Mouse (Mus musculus) neural tube, embryonic 11.5 days (tissue): Measurements from ENCODE around the gene Laptm4a. TPM values are rescaled to one million over a fixed set of nuclear protein-coding genes. Genes with fewer than 3 reads are reported as not detected.

Experiments
- ATAC-seq: fragments of 200-750 bp; cut with Nextera tagmentation; 2 replicates; pipeline ENCODE4 v1.8.0; 2017; ENCODE audit warnings: moderate number of reproducible peaks, mild to moderate bottlenecking, moderate TSS enrichment, moderate library complexity; ENCODE audit not compliant: insufficient read depth, low FRiP score, low TSS enrichment
- DNase-seq: peaks from one replicate; pipeline ENCODE4 v3.0.0-alpha.2; 2015; ENCODE audit warnings: low spot score
- H3K27ac ChIP-seq: fragments of 300-500 bp; sonication (generic); 2 replicates; pipeline ENCODE4 v1.5.1; 2014; ENCODE audit warnings: low read depth, mild to moderate bottlenecking, low read length
- H3K27me3 ChIP-seq: fragments of 300-500 bp; sonication (generic); 2 replicates; pipeline ENCODE4 v1.6.1; 2014; ENCODE audit warnings: mild to moderate bottlenecking, low read length, mixed read lengths; ENCODE audit not compliant: control insufficient read depth, insufficient read depth
- H3K36me3 ChIP-seq: fragments of 300-500 bp; sonication (generic); 2 replicates; pipeline ENCODE4 v1.6.1; 2014; ENCODE audit warnings: mild to moderate bottlenecking, low read length, moderate library complexity, mixed read lengths; ENCODE audit not compliant: control insufficient read depth, insufficient read depth
- H3K4me1 ChIP-seq: fragments of 300-500 bp; sonication (generic); 2 replicates; pipeline ENCODE4 v1.6.1; 2014; ENCODE audit warnings: low read length, mixed read lengths; ENCODE audit not compliant: control insufficient read depth, insufficient read depth
- H3K4me2 ChIP-seq: fragments of 300-500 bp; sonication (generic); 2 replicates; pipeline ENCODE4 v1.6.1; 2014; ENCODE audit warnings: low read depth, mild to moderate bottlenecking, moderate library complexity
- H3K4me3 ChIP-seq: fragments of 300-500 bp; sonication (generic); 2 replicates; pipeline ENCODE4 v1.5.1; 2014; ENCODE audit warnings: low read depth, low read length
- H3K9ac ChIP-seq: fragments of 300-500 bp; sonication (generic); 2 replicates; pipeline ENCODE4 v1.6.1; 2014; ENCODE audit warnings: mild to moderate bottlenecking, low read length
- H3K9me3 ChIP-seq: fragments of 300-500 bp; sonication (generic); 2 replicates; pipeline ENCODE4 v1.6.1; 2016; ENCODE audit warnings: low read length; ENCODE audit not compliant: control insufficient read depth
- WGBS: fragments of 180-500 bp; shearing (Covaris S2); extraction: QIAGEN DNeasy Blood & Tissue Kit; methylation state at CpG from one replicate; pipeline ENCODE4 v1.1.7; 2014; 5-methylcytosine and 5-hydroxymethylcytosine counted together
- polyA plus RNA-seq: library from polyadenylated mRNA; unstranded; fragments of >200 nt; fragmentation: Nextera tagmentation; extraction: Ambion mirVana; gene quantifications from 2 replicates; pipeline ENCODE4 v1.2.1, GENCODE M21; 2014

The Laptm4a gene
- polyA plus RNA-seq, 1 experiment from 2014 or later: 166 TPM

DNA sequence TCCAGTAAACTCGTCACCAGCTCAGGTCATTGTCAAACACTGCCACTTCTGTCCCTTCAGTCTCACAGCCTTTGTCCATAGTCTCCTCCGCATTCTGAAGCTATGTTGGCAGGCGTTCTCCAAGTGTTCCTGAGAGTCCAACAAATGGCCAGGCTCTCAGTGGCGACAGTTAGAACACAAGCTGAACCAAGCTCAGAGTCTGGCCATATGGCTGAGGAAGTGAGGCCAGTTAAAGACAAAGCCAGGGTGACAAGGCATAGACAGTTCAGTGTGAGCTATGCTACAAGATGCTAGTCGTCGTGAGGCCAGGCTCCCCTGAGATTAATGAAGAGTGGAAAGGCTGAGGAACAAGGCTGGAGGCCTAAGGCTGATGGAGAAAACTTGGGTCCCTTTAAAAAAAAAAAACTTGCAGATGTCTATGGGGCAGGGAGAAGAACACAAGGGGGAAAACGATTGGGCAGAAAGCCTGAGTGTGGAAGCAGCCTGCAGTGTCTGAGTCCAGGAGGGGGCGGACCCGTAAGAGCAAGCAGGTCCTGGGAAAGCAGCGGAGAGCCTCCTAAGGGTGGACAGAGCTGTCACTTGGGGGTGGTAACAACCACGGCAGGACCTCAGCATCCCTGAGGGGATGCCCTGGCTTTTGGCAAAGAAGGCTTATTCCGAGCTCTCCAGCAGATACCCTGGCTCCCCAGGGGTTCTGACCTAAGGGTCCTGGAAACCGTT lies 36.9 kb upstream of the Laptm4a start:
- Histone ChIP-seq H3K4me2 (no peak overlapping the region), H3K4me1 (peaks cover 7% of the 10 kb centered on the region), H3K36me3 (no peaks in the 10 kb centered on the region), H3K9ac (no peak overlapping the region), H3K27ac (no peak overlapping the region), H3K27me3 (no peaks in the 10 kb centered on the region), H3K9me3 (no peaks in the 10 kb centered on the region), H3K4me3 (no peak overlapping the region)
- ATAC-seq (no peak), DNase-seq (no peak)
- WGBS: 18% methylated on average over 13 of the region's 13 CpGs

GRCm38 (mm10) chr12:8885146-8885543 lies 36.3 kb upstream of the Laptm4a start:
- no peak for ATAC-seq
- H3K4me3 ChIP-seq: no peak overlapping the region
- H3K9me3 ChIP-seq: no peaks in the 10 kb centered on the region
- H3K9ac ChIP-seq: no peak overlapping the region
- H3K4me2 ChIP-seq: no peak overlapping the region
- peaks cover 7% of the 10 kb centered on the region for H3K4me1 ChIP-seq
- DNase-seq: no peak
- H3K27ac ChIP-seq: no peak overlapping the region
- H3K27me3 ChIP-seq: no peaks in the 10 kb centered on the region
- H3K36me3 ChIP-seq: no peaks in the 10 kb centered on the region
- 10% methylated on average over 4 of the region's 4 CpGs for WGBS

DNA sequence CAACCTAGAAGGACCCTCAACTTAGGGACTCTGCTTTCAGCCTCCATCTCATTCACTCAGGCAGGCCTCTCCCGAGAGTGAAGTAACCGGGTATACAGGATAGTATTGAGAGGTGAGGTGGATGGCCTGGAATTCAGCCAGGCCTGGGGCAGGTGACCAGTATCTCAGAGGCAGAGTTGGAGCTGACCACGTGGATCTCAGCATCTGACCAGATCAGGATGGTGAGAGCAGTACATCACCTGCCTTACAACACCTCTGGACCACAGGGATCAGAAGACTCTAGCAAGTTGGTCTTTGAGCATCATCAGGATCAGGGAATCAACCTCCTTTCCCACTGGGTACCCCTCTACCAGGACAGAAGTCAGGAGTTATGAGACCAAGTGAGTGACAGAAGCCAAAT lies 35.5 kb upstream of the Laptm4a start:
- peaks cover 7% of the 10 kb centered on the region for H3K4me1 ChIP-seq
- WGBS: 68% methylated on average over 3 of the region's 3 CpGs
- H3K9me3 ChIP-seq: no peaks in the 10 kb centered on the region
- ATAC-seq: no peak
- no peak overlapping the region for H3K27ac ChIP-seq
- no peak overlapping the region for H3K4me2 ChIP-seq
- H3K36me3 ChIP-seq: no peaks in the 10 kb centered on the region
- H3K4me3 ChIP-seq: no peak overlapping the region
- DNase-seq: no peak
- H3K9ac ChIP-seq: no peak overlapping the region
- H3K27me3 ChIP-seq: no peaks in the 10 kb centered on the region

DNA sequence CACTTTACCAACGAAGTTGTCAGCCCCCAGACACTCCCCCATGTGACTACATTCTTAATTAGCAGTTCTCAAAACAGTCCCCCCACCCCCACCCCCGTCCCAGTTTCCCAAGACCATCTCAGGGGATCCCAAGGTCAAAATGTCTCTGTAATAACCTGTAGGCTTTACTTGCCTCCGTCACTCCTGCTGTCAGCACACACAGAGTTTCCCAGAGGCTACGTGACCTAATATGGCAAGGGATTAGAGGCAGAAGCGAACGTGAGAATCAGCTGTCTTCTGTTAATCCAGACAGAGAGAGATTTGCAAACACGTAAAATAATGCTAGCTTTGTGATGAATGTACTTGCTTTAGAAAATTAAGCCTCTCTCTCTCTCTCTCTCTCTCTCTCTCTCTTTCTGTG lies 33.0 kb upstream of the Laptm4a start:
- Histone ChIP-seq H3K9me3 (no peaks in the 10 kb centered on the region), H3K9ac (no peak overlapping the region), H3K4me2 (no peak overlapping the region), H3K27me3 (no peaks in the 10 kb centered on the region), H3K4me1 (peaks cover 7% of the 10 kb centered on the region), H3K27ac (no peak overlapping the region), H3K4me3 (no peak overlapping the region), H3K36me3 (no peaks in the 10 kb centered on the region; the same call in 1 of the 2 replicates)
- 60% methylated on average over 7 of the region's 7 CpGs for WGBS
- ATAC-seq (no peak), DNase-seq (no peak)

GRCm38 (mm10) chr12:8889117-8889665 lies 32.3 kb upstream of the Laptm4a start:
- no peak overlapping the region for H3K4me2 ChIP-seq
- DNase-seq (peak; percentile 70), ATAC-seq (no peak)
- H3K36me3 ChIP-seq: no peaks in the 10 kb centered on the region; the same call in 1 of the 2 replicates
- H3K27me3 ChIP-seq: no peaks in the 10 kb centered on the region
- peaks cover 7% of the 10 kb centered on the region for H3K4me1 ChIP-seq
- H3K27ac ChIP-seq: no peak overlapping the region
- WGBS: 20% methylated on average over 10 of the region's 10 CpGs
- no peak overlapping the region for H3K4me3 ChIP-seq
- H3K9me3 ChIP-seq: no peaks in the 10 kb centered on the region
- no peak overlapping the region for H3K9ac ChIP-seq

- ATAC-seq (no peak), DNase-seq (no peak)
- WGBS: 44% methylated on average over 15 of the region's 21 CpGs
- Histone ChIP-seq H3K9ac (no peak overlapping the region), H3K27me3 (no peaks in the 10 kb centered on the region), H3K4me2 (no peak overlapping the region), H3K36me3 (no peaks in the 10 kb centered on the region; the same call in 1 of the 2 replicates), H3K4me1 (no peaks in the 10 kb centered on the region), H3K4me3 (no peak overlapping the region), H3K9me3 (no peaks in the 10 kb centered on the region), H3K27ac (no peak overlapping the region)
These were observed 28.5 kb upstream of the Laptm4a start for GRCm38 (mm10) chr12:8892876-8893532.

DNA sequence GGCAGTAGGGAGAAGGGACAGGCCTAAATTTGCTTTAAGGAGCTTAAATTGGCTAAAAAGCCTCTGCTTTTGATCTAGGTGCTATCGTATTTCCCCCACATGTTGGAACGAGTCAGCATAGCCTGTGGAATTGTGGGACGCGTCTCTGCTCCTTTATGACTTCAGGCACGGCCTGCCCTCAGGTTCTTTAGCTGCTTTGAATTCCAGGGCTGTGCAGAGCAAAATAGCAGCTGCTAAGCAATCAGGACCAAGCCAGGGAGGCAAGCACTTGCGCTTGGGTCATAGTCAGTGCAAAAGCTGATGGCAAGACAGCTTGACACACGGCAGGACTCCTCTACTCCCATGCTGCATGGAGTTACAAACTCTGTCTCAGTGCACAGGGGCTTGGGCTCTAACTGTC lies 24.3 kb upstream of the Laptm4a start:
- Histone ChIP-seq H3K27ac (no peak overlapping the region), H3K36me3 (no peaks in the 10 kb centered on the region), H3K4me1 (peaks cover 12% of the 10 kb centered on the region; the same call in 1 of the 2 replicates), H3K4me3 (no peak overlapping the region), H3K9me3 (no peaks in the 10 kb centered on the region), H3K27me3 (no peaks in the 10 kb centered on the region), H3K9ac (no peak overlapping the region), H3K4me2 (no peak overlapping the region)
- no peak for DNase-seq
- 49% methylated on average over 7 of the region's 7 CpGs for WGBS
- no peak for ATAC-seq

DNA sequence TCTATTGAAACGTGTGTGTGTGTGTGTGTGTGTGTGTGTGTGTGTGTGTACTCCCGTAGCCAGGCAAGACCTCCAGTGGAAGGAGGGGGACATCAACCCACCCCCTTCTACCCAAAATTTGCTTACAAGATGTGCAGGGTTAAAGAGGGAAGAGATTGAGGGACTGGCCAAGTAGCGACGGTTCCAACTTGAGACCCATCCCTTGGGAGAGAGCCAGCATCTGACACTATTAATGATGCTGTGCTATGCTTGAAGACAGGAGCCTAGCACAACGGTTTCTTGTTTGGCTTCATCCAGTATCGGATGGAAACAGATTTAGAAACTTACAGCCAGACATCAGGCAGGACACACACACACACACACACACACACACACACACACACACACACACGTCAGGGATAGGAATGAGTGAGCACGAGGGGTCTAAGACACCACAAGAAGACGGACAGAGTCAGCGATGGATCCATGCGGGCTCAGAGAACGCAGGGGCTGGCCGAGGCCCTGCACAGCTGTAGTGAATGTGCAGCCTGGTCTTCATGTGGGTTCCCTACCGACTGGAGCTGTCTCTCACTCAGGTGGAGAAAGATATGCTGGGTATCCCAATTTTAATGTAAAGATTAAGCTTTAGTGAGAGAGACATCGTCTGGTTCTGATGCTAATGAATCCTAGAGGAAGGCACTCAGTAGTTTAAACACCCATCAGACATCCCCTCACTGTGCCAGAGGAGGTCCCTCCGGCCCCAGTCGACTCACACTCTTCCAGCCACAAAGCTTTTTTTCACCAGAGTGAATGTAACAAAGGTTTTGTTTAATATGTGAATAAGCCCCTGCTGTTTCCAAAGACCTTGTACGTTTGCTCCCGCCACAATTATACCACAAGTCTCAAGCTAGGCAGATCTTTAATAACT lies 22.3 kb upstream of the Laptm4a start:
- Histone ChIP-seq H3K27me3 (no peaks in the 10 kb centered on the region), H3K4me1 (peaks cover 16% of the 10 kb centered on the region; the same call in 1 of the 2 replicates), H3K9ac (no peak overlapping the region), H3K27ac (no peak overlapping the region), H3K4me2 (no peak overlapping the region), H3K4me3 (no peak overlapping the region), H3K36me3 (no peaks in the 10 kb centered on the region), H3K9me3 (no peaks in the 10 kb centered on the region)
- 61% methylated on average over 19 of the region's 19 CpGs for WGBS
- ATAC-seq: no peak
- DNase-seq: no peak
